Comparison of ENCODE assay signal across 17 mouse cellular contexts in the genomic region with DNA sequence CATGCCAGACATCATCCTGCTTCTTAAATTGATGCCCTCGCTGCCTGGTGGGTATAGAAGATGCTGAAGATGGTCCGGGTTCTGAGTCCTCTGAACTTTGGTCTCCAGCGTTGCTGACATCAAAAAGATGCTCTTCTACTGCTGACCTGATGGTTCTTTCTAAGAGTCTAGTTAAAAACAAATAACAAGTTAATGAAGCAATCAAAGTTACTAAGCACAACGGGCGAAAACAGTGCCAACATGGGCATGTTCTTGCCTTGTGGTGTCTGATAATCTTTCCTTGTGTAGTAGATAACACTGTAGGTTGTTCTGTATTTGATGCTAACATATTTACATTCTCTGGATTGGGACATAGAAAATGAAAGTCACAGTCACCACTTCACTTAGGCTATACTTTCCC.
"Had no signal": no experiment of that assay in that cellular context is flagged by ENCODE, and none has a peak within 500 bp of the region (broad histone marks: within the 10 kb centered on the region; RNA-seq: fewer than 3 reads in every experiment).

No protein-coding gene starts in this region.

- H3K27ac ChIP-seq: lung, embryonic 15.5 days; macrophage; midbrain, embryonic 13.5 days; midbrain, embryonic 15.5 days; neural tube, embryonic 12.5 days; stomach, embryonic 15.5 days; stomach, postnatal 0 days had no signal

- H3K9me3 ChIP-seq: lung, embryonic 15.5 days; midbrain, embryonic 13.5 days; midbrain, embryonic 15.5 days; neural tube, embryonic 12.5 days; stomach, embryonic 15.5 days had no signal

- H3K27me3 ChIP-seq: lung, embryonic 15.5 days; megakaryocyte, embryonic 14.5 days; midbrain, embryonic 13.5 days; midbrain, embryonic 15.5 days; neural tube, embryonic 12.5 days; stomach, embryonic 15.5 days had no signal

- H3K4me1 ChIP-seq: lung, embryonic 15.5 days; megakaryocyte, embryonic 14.5 days; midbrain, embryonic 13.5 days; midbrain, embryonic 15.5 days; neural tube, embryonic 12.5 days; stomach, embryonic 15.5 days had no signal

- H3K9ac ChIP-seq: lung, embryonic 15.5 days; midbrain, embryonic 13.5 days; midbrain, embryonic 15.5 days; neural tube, embryonic 12.5 days; stomach, embryonic 15.5 days had no signal

- H3K36me3 ChIP-seq: lung, embryonic 15.5 days; midbrain, embryonic 13.5 days; midbrain, embryonic 15.5 days; neural tube, embryonic 12.5 days; stomach, embryonic 15.5 days had no signal

- H3K4me3 ChIP-seq: lung, embryonic 15.5 days; megakaryocyte, embryonic 14.5 days; midbrain, embryonic 13.5 days; midbrain, embryonic 15.5 days; neural tube, embryonic 12.5 days; stomach, embryonic 15.5 days had no signal

- H3K4me2 ChIP-seq: lung, embryonic 15.5 days; midbrain, embryonic 11.5 days; midbrain, embryonic 13.5 days; midbrain, embryonic 15.5 days; neural tube, embryonic 12.5 days; stomach, embryonic 15.5 days had no signal

- DNase-seq: lung, adult 2 months; lung, postnatal 14 days; lung, postnatal 36 days; right cerebral cortex, postnatal 14 days; thymus, adult 2 months; thymus, postnatal 25 days; thymus, postnatal 4 days had no signal

- ATAC-seq: lung, postnatal 0 days; midbrain, embryonic 13.5 days; midbrain, embryonic 15.5 days had no signal
